Mouse (Mus musculus): ENCODE measurements around the gene Gdf15. TPM values are rescaled to one million over a fixed set of nuclear protein-coding genes. Genes with fewer than 3 reads are reported as not detected.

Gdf15 gene
- polyA plus RNA-seq, 2 experiments, result 0.18 to 0.47 TPM

GRCm38 (mm10) chr8:70646369-70646768 is 14.1 kb upstream of the Gdf15 start:
- no peak for ATAC-seq (ENCODE audit: low FRiP score, low read depth)
- Histone ChIP-seq H3K36me3 (ENCODE audit: control insufficient read depth, insufficient read depth, low read length) (peaks cover 25% of the 10 kb centered on the region), H3K27me3 (ENCODE audit: control insufficient read depth, insufficient read depth, low read length) (no peaks in the 10 kb centered on the region), H3K4me1 (ENCODE audit: control insufficient read depth, insufficient read depth, low read length) (peaks cover 29% of the 10 kb centered on the region), H3K27ac (replicated peaks; ENCODE audit: low read depth, low read length) (no peak overlapping the region), H3K9me3 (ENCODE audit: control insufficient read depth, low read length) (no peaks in the 10 kb centered on the region), H3K4me2 (replicated peaks; ENCODE audit: low read depth, low read length, severe bottlenecking) (no peak overlapping the region), H3K9ac (ENCODE audit: low read depth, low read length, severe bottlenecking) (no peak overlapping the region), H3K4me3 (replicated peaks; ENCODE audit: low read length) (no peak overlapping the region)
- no peak for DNase-seq (ENCODE audit: low spot score)
- TF ChIP-seq POLR2A (IDR thresholded peaks at IDR 0.05; ENCODE audit: borderline replicate concordance, extremely low read depth, insufficient read depth, insufficient read length), result no peak
- 66% methylated on average over 6 of the region's 6 CpGs for WGBS

- ATAC-seq (ENCODE audit: low FRiP score, low read depth), result no peak
- Histone ChIP-seq H3K4me3 (replicated peaks; ENCODE audit: low read length) (no peak overlapping the region), H3K27ac (replicated peaks; ENCODE audit: low read depth, low read length) (no peak overlapping the region), H3K9ac (ENCODE audit: low read depth, low read length, severe bottlenecking) (no peak overlapping the region), H3K4me2 (replicated peaks; ENCODE audit: low read depth, low read length, severe bottlenecking) (no peak overlapping the region), H3K36me3 (ENCODE audit: control insufficient read depth, insufficient read depth, low read length) (peaks cover 18% of the 10 kb centered on the region), H3K9me3 (ENCODE audit: control insufficient read depth, low read length) (no peaks in the 10 kb centered on the region), H3K27me3 (ENCODE audit: control insufficient read depth, insufficient read depth, low read length) (no peaks in the 10 kb centered on the region), H3K4me1 (ENCODE audit: control insufficient read depth, insufficient read depth, low read length) (peaks cover 29% of the 10 kb centered on the region)
- no peak for DNase-seq (ENCODE audit: low spot score)
- no peak for TF ChIP-seq POLR2A (IDR thresholded peaks at IDR 0.05; ENCODE audit: borderline replicate concordance, extremely low read depth, insufficient read depth, insufficient read length)
- 41% methylated on average over 17 of the region's 17 CpGs for WGBS
Observed at GRCm38 (mm10) chr8:70645501-70646224, 13.4 kb upstream of the Gdf15 start.

GRCm38 (mm10) chr8:70644065-70644464 is 11.8 kb upstream of the Gdf15 start:
- no peak for ATAC-seq (ENCODE audit: low FRiP score, low read depth)
- Histone ChIP-seq H3K4me3 (replicated peaks; ENCODE audit: low read length) (no peak overlapping the region), H3K27me3 (ENCODE audit: control insufficient read depth, insufficient read depth, low read length) (no peaks in the 10 kb centered on the region), H3K27ac (replicated peaks; ENCODE audit: low read depth, low read length) (no peak overlapping the region), H3K4me1 (ENCODE audit: control insufficient read depth, insufficient read depth, low read length) (peaks cover 22% of the 10 kb centered on the region), H3K9ac (ENCODE audit: low read depth, low read length, severe bottlenecking) (no peak overlapping the region), H3K36me3 (ENCODE audit: control insufficient read depth, insufficient read depth, low read length) (0 out of 2 replicates have a peak, but pooled peaks cover 4% of the 10 kb centered on the region), H3K4me2 (replicated peaks; ENCODE audit: low read depth, low read length, severe bottlenecking) (no peak overlapping the region), H3K9me3 (ENCODE audit: control insufficient read depth, low read length) (no peaks in the 10 kb centered on the region)
- WGBS, result 91% methylated on average over 2 of the region's 2 CpGs
- no peak for TF ChIP-seq POLR2A (IDR thresholded peaks at IDR 0.05; ENCODE audit: borderline replicate concordance, extremely low read depth, insufficient read depth, insufficient read length)
- DNase-seq (ENCODE audit: low spot score), result no peak

GRCm38 (mm10) chr8:70643019-70643418 is 10.8 kb upstream of the Gdf15 start:
- no peaks in the 10 kb centered on the region for H3K9me3 ChIP-seq (ENCODE audit: control insufficient read depth, low read length)

GRCm38 (mm10) chr8:70638752-70639151 is 6.5 kb upstream of the Gdf15 start:
- Histone ChIP-seq H3K36me3 (ENCODE audit: control insufficient read depth, insufficient read depth, low read length) (no peaks in the 10 kb centered on the region), H3K4me2 (replicated peaks; ENCODE audit: low read depth, low read length, severe bottlenecking) (no peak overlapping the region), H3K27me3 (ENCODE audit: control insufficient read depth, insufficient read depth, low read length) (no peaks in the 10 kb centered on the region), H3K27ac (replicated peaks; ENCODE audit: low read depth, low read length) (no peak overlapping the region), H3K4me1 (ENCODE audit: control insufficient read depth, insufficient read depth, low read length) (peaks cover 10% of the 10 kb centered on the region; the same call in 1 of the 2 replicates), H3K9ac (ENCODE audit: low read depth, low read length, severe bottlenecking) (no peak overlapping the region), H3K9me3 (ENCODE audit: control insufficient read depth, low read length) (no peaks in the 10 kb centered on the region), H3K4me3 (replicated peaks; ENCODE audit: low read length) (no peak overlapping the region)
- ATAC-seq (ENCODE audit: low FRiP score, low read depth) (0 out of 2 replicates have a peak, but pooled peaks have one; percentile 16), DNase-seq (ENCODE audit: low spot score) (no peak)
- 54% methylated on average over 9 of the region's 9 CpGs for WGBS
- TF ChIP-seq POLR2A (IDR thresholded peaks at IDR 0.05; ENCODE audit: borderline replicate concordance, extremely low read depth, insufficient read depth, insufficient read length), result no peak

More at GRCm38 (mm10) chr8:70643019-70643418, 10.8 kb upstream of the Gdf15 start:
- H3K9ac ChIP-seq (ENCODE audit: low read depth, low read length, severe bottlenecking), result no peak overlapping the region
- WGBS, result 67% methylated on average over 3 of the region's 3 CpGs
- H3K36me3 ChIP-seq (ENCODE audit: control insufficient read depth, insufficient read depth, low read length), result no peaks in the 10 kb centered on the region
- ATAC-seq (ENCODE audit: low FRiP score, low read depth) (no peak), DNase-seq (ENCODE audit: low spot score) (no peak)
- H3K27me3 ChIP-seq (ENCODE audit: control insufficient read depth, insufficient read depth, low read length), result no peaks in the 10 kb centered on the region
- H3K4me1 ChIP-seq (ENCODE audit: control insufficient read depth, insufficient read depth, low read length), result peaks cover 19% of the 10 kb centered on the region
- no peak overlapping the region for H3K4me3 ChIP-seq (replicated peaks; ENCODE audit: low read length)
- H3K4me2 ChIP-seq (replicated peaks; ENCODE audit: low read depth, low read length, severe bottlenecking), result no peak overlapping the region
- H3K27ac ChIP-seq (replicated peaks; ENCODE audit: low read depth, low read length), result no peak overlapping the region
- no peak for TF ChIP-seq POLR2A (IDR thresholded peaks at IDR 0.05; ENCODE audit: borderline replicate concordance, extremely low read depth, insufficient read depth, insufficient read length)

Data from limb, embryonic 14.5 days (tissue).